Mouse (Mus musculus): ENCODE data around the gene Hs2st1.

Hs2st1 gene

GRCm38 (mm10) chr3:144570047-144570815 is at the start of gene Hs2st1, which contains the start of gene Selenof:
Gene Hs2st1 (minus strand): TSS chr3:144570181.
Gene Selenof (plus strand): TSS chr3:144570304.
- in situ Hi-C loops (cut with MboI; ENCODE audit: low sequenced_read_pairs), result no loop called here

- in situ Hi-C loops (cut with MboI; ENCODE audit: low sequenced_read_pairs), result no loop called here
Observed at GRCm38 (mm10) chr3:144617633-144618180, 47.7 kb upstream of the Hs2st1 start.

- in situ Hi-C loops (cut with MboI; ENCODE audit: low sequenced_read_pairs), result no loop called here
Observed at GRCm38 (mm10) chr3:144616654-144617425, 46.9 kb upstream of the Hs2st1 start.

GRCm38 (mm10) chr3:144615459-144615858 is 45.5 kb upstream of the Hs2st1 start:
- in situ Hi-C loops (cut with MboI; ENCODE audit: low sequenced_read_pairs), result no loop called here

- in situ Hi-C loops (cut with MboI; ENCODE audit: low sequenced_read_pairs), result no loop called here
Observed at GRCm38 (mm10) chr3:144614698-144615097, 44.7 kb upstream of the Hs2st1 start.

- in situ Hi-C loops (cut with MboI; ENCODE audit: low sequenced_read_pairs), result no loop called here
Observed at GRCm38 (mm10) chr3:144614277-144614676, 44.3 kb upstream of the Hs2st1 start.

GRCm38 (mm10) chr3:144612382-144612781 is 42.4 kb upstream of the Hs2st1 start:
- in situ Hi-C loops (cut with MboI; ENCODE audit: low sequenced_read_pairs), result no loop called here

- in situ Hi-C loops (cut with MboI; ENCODE audit: low sequenced_read_pairs), result no loop called here
Observed at GRCm38 (mm10) chr3:144611626-144612271, 41.8 kb upstream of the Hs2st1 start.

GRCm38 (mm10) chr3:144610759-144611158 is 40.8 kb upstream of the Hs2st1 start:
- in situ Hi-C loops (cut with MboI; ENCODE audit: low sequenced_read_pairs), result no loop called here

- in situ Hi-C loops (cut with MboI; ENCODE audit: low sequenced_read_pairs), result loop anchor here (10.0 kb wide), 1 partner anchor 153 kb away; no protein-coding TSS in a partner anchor
Observed at GRCm38 (mm10) chr3:144608090-144608489, 38.1 kb upstream of the Hs2st1 start.

- in situ Hi-C loops (cut with MboI; ENCODE audit: low sequenced_read_pairs), result loop anchor here (10.0 kb wide), 1 partner anchor 152 kb away; no protein-coding TSS in a partner anchor
Observed at GRCm38 (mm10) chr3:144606449-144606848, 36.5 kb upstream of the Hs2st1 start.

GRCm38 (mm10) chr3:144605811-144606210 is 35.8 kb upstream of the Hs2st1 start:
- in situ Hi-C loops (cut with MboI; ENCODE audit: low sequenced_read_pairs), result loop anchor here (10.0 kb wide), 1 partner anchor 151 kb away; no protein-coding TSS in a partner anchor

- in situ Hi-C loops (cut with MboI; ENCODE audit: low sequenced_read_pairs), result loop anchor here (10.0 kb wide), 1 partner anchor 149 kb away; no protein-coding TSS in a partner anchor
Observed at GRCm38 (mm10) chr3:144604205-144604604, 34.2 kb upstream of the Hs2st1 start.

- in situ Hi-C loops (cut with MboI; ENCODE audit: low sequenced_read_pairs), result loop anchor here (10.0 kb wide), 1 partner anchor 149 kb away; no protein-coding TSS in a partner anchor
Observed at GRCm38 (mm10) chr3:144603558-144603957, 33.6 kb upstream of the Hs2st1 start.

- in situ Hi-C loops (cut with MboI; ENCODE audit: low sequenced_read_pairs), result loop anchor here (10.0 kb wide), 1 partner anchor 148 kb away; no protein-coding TSS in a partner anchor
Observed at GRCm38 (mm10) chr3:144602819-144603218, 32.8 kb upstream of the Hs2st1 start.

GRCm38 (mm10) chr3:144602413-144602812 is 32.4 kb upstream of the Hs2st1 start:
- in situ Hi-C loops (cut with MboI; ENCODE audit: low sequenced_read_pairs), result loop anchor here (10.0 kb wide), 1 partner anchor 148 kb away; no protein-coding TSS in a partner anchor

- in situ Hi-C loops (cut with MboI; ENCODE audit: low sequenced_read_pairs), result no loop called here
Observed at GRCm38 (mm10) chr3:144597790-144598467, 27.9 kb upstream of the Hs2st1 start.

- in situ Hi-C loops (cut with MboI; ENCODE audit: low sequenced_read_pairs), result no loop called here
Observed at GRCm38 (mm10) chr3:144597121-144597520, 27.1 kb upstream of the Hs2st1 start.

GRCm38 (mm10) chr3:144592992-144593785 is 23.2 kb upstream of the Hs2st1 start:
- in situ Hi-C loops (cut with MboI; ENCODE audit: low sequenced_read_pairs), result no loop called here

Data from CH12F3 (cell line).